Mouse (Mus musculus): ENCODE measurements around the gene Rars. TPM values are rescaled to one million over a fixed set of nuclear protein-coding genes. Genes with fewer than 3 reads are reported as not detected.
"Not testable (repeated sequence)": the region's sequence is repeated elsewhere in the genome, so short reads cannot be mapped to it uniquely, and the experiment has no call there.

The Rars gene
- polyA plus RNA-seq, 1 experiment: 0.72 TPM

DNA sequence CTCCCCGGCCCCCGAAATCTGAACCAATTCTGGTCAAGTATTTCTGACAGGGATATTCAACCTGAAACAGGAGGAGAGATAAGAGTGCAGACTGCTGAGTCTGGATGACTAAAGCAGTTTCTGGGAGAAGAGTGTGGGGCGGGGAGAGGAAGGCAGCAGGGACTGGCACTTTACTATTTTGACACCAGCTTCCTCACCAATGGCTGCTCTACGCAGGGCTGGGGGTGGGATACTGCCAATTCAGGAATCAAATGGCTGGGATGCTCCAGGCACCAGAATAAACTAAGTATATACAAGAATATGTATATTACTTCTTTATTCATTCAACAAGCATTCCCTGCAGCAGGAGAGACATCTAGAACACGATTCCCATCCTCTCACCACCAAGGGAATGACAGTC is 29.3 kb upstream of the Rars start:
- no peaks in the 10 kb centered on the region for H3K27me3 ChIP-seq (ENCODE audit: control insufficient read depth)
- TF ChIP-seq GATA1 (IDR thresholded peaks at IDR 0.05; ENCODE audit: low read length) (no peak), TAL1 (IDR thresholded peaks at IDR 0.05; ENCODE audit: low read length) (no peak)
- H3K4me3 ChIP-seq (replicated peaks): no peak overlapping the region
- no peaks in the 10 kb centered on the region for H3K9me3 ChIP-seq (ENCODE audit: control insufficient read depth, low read length)
- H3K4me1 ChIP-seq (ENCODE audit: control insufficient read depth): no peaks in the 10 kb centered on the region
- no peaks in the 10 kb centered on the region; the same call in 1 of the 2 replicates for H3K36me3 ChIP-seq (ENCODE audit: control insufficient read depth)

DNA sequence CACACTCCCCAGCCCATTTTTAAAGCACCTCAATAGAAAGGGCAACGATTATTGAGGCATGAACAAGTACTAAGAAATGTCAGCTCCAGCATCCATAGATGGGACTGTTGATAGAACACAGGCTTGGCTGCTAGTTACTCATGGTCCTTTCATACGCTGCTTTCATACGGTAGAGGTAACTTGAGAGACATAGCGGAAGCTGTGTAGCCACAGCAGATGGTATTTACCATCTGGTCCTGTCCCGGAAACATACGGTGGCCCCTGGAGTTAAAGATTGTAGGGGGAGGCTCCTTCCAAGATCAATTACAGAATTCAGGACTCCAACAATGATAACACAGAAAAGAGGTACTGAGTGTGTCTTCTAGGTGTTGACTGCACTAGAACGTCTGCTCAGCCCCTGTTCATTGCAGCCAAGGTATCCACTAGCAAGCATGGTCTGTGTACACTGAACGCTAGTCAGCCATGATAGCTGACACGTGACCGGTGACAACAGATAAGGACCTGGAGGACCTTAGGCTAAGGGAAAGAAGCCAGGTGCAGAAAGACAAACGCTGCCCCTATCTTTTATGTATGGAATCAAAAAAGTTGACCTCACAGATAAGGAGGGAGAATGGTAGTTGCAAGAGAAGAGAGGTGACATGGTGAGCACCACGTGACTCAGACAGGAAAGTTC is 23.2 kb upstream of the Rars start:
- Histone ChIP-seq H3K36me3 (ENCODE audit: control insufficient read depth) (no peaks in the 10 kb centered on the region; the same call in 1 of the 2 replicates), H3K4me1 (ENCODE audit: control insufficient read depth) (no peaks in the 10 kb centered on the region), H3K27me3 (ENCODE audit: control insufficient read depth) (no peaks in the 10 kb centered on the region), H3K4me3 (replicated peaks) (no peak overlapping the region), H3K9me3 (ENCODE audit: control insufficient read depth, low read length) (no peaks in the 10 kb centered on the region)
- no peak for TF ChIP-seq TAL1 (IDR thresholded peaks at IDR 0.05; ENCODE audit: low read length)
- no peak for TF ChIP-seq GATA1 (IDR thresholded peaks at IDR 0.05; ENCODE audit: low read length)

DNA sequence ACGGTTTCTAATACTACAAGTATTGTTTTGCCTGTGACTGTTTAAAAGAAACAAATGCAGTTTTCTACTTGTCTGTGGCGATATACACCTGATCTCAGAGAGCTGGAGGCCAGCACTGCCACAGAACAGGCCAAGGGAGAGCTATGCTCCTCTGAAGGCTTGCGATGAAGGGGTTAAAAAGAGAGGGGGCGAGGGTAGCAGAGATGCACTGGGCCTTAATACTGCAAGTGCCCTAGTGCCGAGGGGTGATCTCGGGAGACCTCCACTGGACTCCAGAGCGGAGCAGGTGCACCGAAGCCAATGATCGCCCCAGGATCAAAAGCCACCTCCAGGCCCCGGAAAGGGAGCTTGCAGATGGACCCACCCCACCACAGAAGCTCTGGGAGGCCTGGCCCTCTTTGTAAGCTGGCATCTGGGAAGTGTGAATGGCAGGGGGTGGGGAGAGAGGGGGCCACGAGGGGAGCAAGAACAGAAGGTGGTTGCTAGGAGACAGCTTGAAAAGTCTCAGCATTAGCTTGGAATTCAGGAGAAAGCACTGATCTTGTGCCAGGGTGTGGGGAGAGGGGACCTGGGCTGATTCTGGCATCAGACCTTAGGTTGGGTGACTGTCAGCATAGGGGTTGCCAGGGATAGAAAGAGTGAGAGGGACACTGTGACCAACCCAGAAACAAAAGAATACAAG is 22.2 kb upstream of the Rars start:
- Histone ChIP-seq H3K4me3 (replicated peaks) (no peak overlapping the region), H3K27me3 (ENCODE audit: control insufficient read depth) (no peaks in the 10 kb centered on the region), H3K4me1 (ENCODE audit: control insufficient read depth) (no peaks in the 10 kb centered on the region), H3K9me3 (ENCODE audit: control insufficient read depth, low read length) (no peaks in the 10 kb centered on the region), H3K36me3 (ENCODE audit: control insufficient read depth) (peaks cover 3% of the 10 kb centered on the region; the same call in 1 of the 2 replicates)
- TF ChIP-seq GATA1 (IDR thresholded peaks at IDR 0.05; ENCODE audit: low read length) (no peak), TAL1 (IDR thresholded peaks at IDR 0.05; ENCODE audit: low read length) (no peak)

DNA sequence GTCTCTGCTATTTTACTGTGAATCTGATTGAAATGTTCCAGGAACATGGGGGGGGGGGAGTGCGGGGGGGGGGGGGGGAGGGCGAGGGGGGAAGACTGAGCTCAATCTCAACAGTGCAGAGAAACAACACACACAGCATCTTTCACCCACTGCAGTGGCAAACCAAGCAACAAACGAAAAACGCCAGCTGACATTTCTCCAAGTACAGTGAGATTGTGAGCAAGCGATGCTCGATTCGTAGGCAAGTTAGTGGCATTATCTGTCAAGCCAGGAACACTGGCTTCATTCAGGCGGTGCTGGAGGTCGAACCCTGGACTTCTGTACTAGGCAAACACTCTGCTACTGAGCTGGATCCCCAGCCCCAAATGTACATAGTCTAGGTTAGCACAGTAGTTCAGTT is 21.3 kb upstream of the Rars start:
- no peaks in the 10 kb centered on the region for H3K9me3 ChIP-seq (ENCODE audit: control insufficient read depth, low read length)
- H3K4me3 ChIP-seq (replicated peaks): no peak overlapping the region
- H3K4me1 ChIP-seq (ENCODE audit: control insufficient read depth): no peaks in the 10 kb centered on the region
- H3K36me3 ChIP-seq (ENCODE audit: control insufficient read depth): peaks cover 3% of the 10 kb centered on the region; the same call in 1 of the 2 replicates
- TF ChIP-seq TAL1 (IDR thresholded peaks at IDR 0.05; ENCODE audit: low read length) (no peak), GATA1 (IDR thresholded peaks at IDR 0.05; ENCODE audit: low read length) (no peak)
- no peaks in the 10 kb centered on the region for H3K27me3 ChIP-seq (ENCODE audit: control insufficient read depth)

DNA sequence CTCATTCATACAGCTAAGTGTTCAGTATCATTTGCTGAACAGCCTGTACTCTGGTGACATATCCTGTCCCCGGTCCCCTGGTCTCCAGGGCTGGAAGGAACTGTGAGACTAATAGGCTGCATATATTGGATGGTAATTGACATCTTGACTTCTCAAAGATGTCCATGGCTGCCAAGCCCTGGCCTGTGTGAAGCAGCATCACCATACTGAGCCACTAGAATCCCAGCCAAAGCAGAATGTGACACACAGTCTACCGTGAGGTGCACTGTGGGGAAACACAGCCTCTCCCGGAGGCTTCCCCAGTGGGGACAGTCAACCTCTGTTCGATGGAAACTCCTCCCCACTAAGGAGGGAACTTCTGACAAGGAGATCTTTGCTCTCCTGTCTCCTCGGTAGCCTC is 20.6 kb upstream of the Rars start:
- no peaks in the 10 kb centered on the region for H3K27me3 ChIP-seq (ENCODE audit: control insufficient read depth)
- TF ChIP-seq GATA1 (IDR thresholded peaks at IDR 0.05; ENCODE audit: low read length) (no peak), TAL1 (IDR thresholded peaks at IDR 0.05; ENCODE audit: low read length) (no peak)
- H3K9me3 ChIP-seq (ENCODE audit: control insufficient read depth, low read length): no peaks in the 10 kb centered on the region
- peaks cover 3% of the 10 kb centered on the region; the same call in 1 of the 2 replicates for H3K36me3 ChIP-seq (ENCODE audit: control insufficient read depth)
- H3K4me3 ChIP-seq (replicated peaks): no peak overlapping the region
- no peaks in the 10 kb centered on the region for H3K4me1 ChIP-seq (ENCODE audit: control insufficient read depth)

DNA sequence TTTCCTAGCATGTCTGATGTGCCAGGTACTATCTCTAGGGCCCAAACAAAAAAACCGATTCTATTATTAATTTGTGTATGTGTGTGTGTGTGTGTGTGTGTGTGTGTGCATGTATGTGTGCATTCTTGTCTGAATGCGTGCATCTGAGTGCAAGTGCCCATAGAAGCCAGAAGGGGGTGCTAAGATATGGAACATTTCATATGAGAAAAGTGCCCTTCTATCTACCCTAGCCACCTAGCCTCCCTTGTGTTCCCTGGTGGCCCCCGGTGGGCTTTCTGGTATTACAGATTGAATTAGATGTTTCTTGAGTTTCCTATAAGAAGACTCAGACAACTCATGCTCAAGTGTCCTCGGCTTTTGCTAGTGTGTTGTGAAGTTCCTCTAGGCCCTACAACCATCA is 19.3 kb upstream of the Rars start:
- Histone ChIP-seq H3K4me3 (replicated peaks) (no peak overlapping the region), H3K9me3 (ENCODE audit: control insufficient read depth, low read length) (no peaks in the 10 kb centered on the region), H3K36me3 (ENCODE audit: control insufficient read depth) (peaks cover 3% of the 10 kb centered on the region; the same call in 1 of the 2 replicates), H3K4me1 (ENCODE audit: control insufficient read depth) (no peaks in the 10 kb centered on the region), H3K27me3 (ENCODE audit: control insufficient read depth) (no peaks in the 10 kb centered on the region)
- TF ChIP-seq GATA1 (IDR thresholded peaks at IDR 0.05; ENCODE audit: low read length): no peak
- no peak for TF ChIP-seq TAL1 (IDR thresholded peaks at IDR 0.05; ENCODE audit: low read length)

DNA sequence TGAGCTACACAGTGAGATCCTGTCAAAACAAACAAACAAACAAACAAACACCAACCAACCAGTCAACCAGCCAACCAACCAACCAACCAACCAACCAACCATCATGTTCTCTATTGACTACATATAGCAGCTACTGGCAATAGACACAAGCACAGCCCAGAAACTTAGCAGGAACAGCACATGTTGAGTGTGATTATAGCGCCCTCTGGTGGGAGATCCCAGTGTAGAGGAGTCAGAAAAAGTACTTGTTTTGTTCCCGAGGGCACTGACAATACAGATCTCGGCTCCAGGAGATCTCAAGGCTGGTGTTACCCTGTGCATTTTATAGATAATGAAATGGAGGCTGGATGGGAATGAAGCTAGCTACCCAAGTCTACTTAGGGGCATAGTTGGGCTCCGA is 18.4 kb upstream of the Rars start:
- Histone ChIP-seq H3K9me3 (ENCODE audit: control insufficient read depth, low read length) (no peaks in the 10 kb centered on the region), H3K4me3 (replicated peaks) (no peak overlapping the region), H3K27me3 (ENCODE audit: control insufficient read depth) (no peaks in the 10 kb centered on the region), H3K4me1 (ENCODE audit: control insufficient read depth) (no peaks in the 10 kb centered on the region), H3K36me3 (ENCODE audit: control insufficient read depth) (peaks cover 3% of the 10 kb centered on the region; the same call in 1 of the 2 replicates)
- TF ChIP-seq TAL1 (IDR thresholded peaks at IDR 0.05; ENCODE audit: low read length): no peak
- TF ChIP-seq GATA1 (IDR thresholded peaks at IDR 0.05; ENCODE audit: low read length): no peak

DNA sequence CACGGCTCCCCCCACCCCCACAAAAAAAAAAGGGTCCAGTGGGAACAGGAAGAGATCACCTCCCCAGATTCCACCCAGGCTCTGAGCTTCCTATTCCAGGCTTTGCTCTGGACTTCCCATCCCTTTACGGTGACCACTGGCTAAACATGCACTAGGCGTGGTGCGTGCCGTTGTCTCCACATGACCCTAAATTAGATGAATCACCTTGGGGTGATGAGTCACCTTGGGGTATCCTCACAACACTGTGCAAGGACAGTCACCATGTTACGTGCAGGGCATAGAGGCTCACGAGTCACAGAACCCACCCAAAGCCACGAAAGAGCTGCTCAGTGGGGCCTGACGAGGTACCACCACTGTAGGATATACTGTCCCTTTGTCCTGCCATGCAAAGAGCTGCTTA is 10.0 kb upstream of the Rars start:
- Histone ChIP-seq H3K27me3 (ENCODE audit: control insufficient read depth) (no peaks in the 10 kb centered on the region), H3K9me3 (ENCODE audit: control insufficient read depth, low read length) (no peaks in the 10 kb centered on the region), H3K4me1 (ENCODE audit: control insufficient read depth) (peaks cover 14% of the 10 kb centered on the region), H3K4me3 (replicated peaks) (no peak overlapping the region), H3K36me3 (ENCODE audit: control insufficient read depth) (peaks cover 5% of the 10 kb centered on the region; the same call in 1 of the 2 replicates)
- no peak for TF ChIP-seq TAL1 (IDR thresholded peaks at IDR 0.05; ENCODE audit: low read length)
- no peak for TF ChIP-seq GATA1 (IDR thresholded peaks at IDR 0.05; ENCODE audit: low read length)

DNA sequence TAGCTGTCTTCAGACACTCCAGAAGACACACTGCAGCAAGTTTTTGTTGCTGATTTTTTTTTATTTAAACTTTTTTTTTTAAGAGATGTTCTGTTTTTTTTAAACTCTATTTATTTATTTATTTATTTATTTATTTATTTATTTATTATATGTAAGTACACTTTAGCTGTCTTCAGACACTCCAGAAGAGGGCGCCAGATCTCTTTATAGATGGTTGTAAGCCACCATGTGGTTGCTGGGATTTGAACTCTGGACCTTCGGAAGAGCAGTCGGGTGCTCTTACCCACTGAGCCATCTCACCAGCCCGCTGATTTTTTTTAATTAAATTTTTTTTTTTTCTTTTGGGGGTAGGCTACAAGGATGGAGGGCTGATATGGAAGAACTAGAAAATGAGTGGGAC is 8.3 kb upstream of the Rars start:
- H3K36me3 ChIP-seq (ENCODE audit: control insufficient read depth); H3K9me3 ChIP-seq (ENCODE audit: control insufficient read depth, low read length); H3K27me3 ChIP-seq (ENCODE audit: control insufficient read depth); H3K4me3 ChIP-seq (replicated peaks): not testable (repeated sequence)
- H3K4me1 ChIP-seq (ENCODE audit: control insufficient read depth): peaks cover 29% of the 10 kb centered on the region
